Mouse (Mus musculus): Measurements from ENCODE around the gene OR5BS1P. TPM values are rescaled to one million over a fixed set of nuclear protein-coding genes. Genes with fewer than 3 reads are reported as not detected.

OR5BS1P gene
- polyA plus RNA-seq, 1 experiment: not detected

GRCm38 (mm10) chr15:98475382-98475781 is 5.7 kb downstream of the OR5BS1P start:
- peaks cover 26% of the 10 kb centered on the region for H3K27me3 ChIP-seq (replicated peaks)

GRCm38 (mm10) chr15:98476281-98476680 is 6.6 kb downstream of the OR5BS1P start:
- Histone ChIP-seq H3K4me1 (peaks cover 53% of the 10 kb centered on the region), H3K9me3 (no peaks in the 10 kb centered on the region), H3K27me3 (replicated peaks) (peaks cover 18% of the 10 kb centered on the region), H3K36me3 (replicated peaks; ENCODE audit: low read length) (no peaks in the 10 kb centered on the region), H3K4me3 (replicated peaks) (peak overlapping the region; percentile 77)
- TF ChIP-seq FLI1 (IDR thresholded peaks at IDR 0.05; ENCODE audit: low read length) (no peak), GATA1 (IDR thresholded peaks at IDR 0.05; ENCODE audit: borderline replicate concordance, low read length) (no peak)

More at GRCm38 (mm10) chr15:98475382-98475781, 5.7 kb downstream of the OR5BS1P start:
- Histone ChIP-seq H3K9me3 (no peaks in the 10 kb centered on the region), H3K4me3 (replicated peaks) (no peak overlapping the region), H3K36me3 (replicated peaks; ENCODE audit: low read length) (no peaks in the 10 kb centered on the region), H3K4me1 (peaks cover 48% of the 10 kb centered on the region)
- TF ChIP-seq GATA1 (IDR thresholded peaks at IDR 0.05; ENCODE audit: borderline replicate concordance, low read length) (no peak), FLI1 (IDR thresholded peaks at IDR 0.05; ENCODE audit: low read length) (no peak)

GRCm38 (mm10) chr15:98479568-98480102 is 9.9 kb downstream of the OR5BS1P start:
- H3K4me3 ChIP-seq (replicated peaks): no peak overlapping the region
- H3K36me3 ChIP-seq (replicated peaks; ENCODE audit: low read length): no peaks in the 10 kb centered on the region
- peaks cover 74% of the 10 kb centered on the region for H3K4me1 ChIP-seq
- peaks cover 15% of the 10 kb centered on the region for H3K27me3 ChIP-seq (replicated peaks)
- H3K9me3 ChIP-seq: no peaks in the 10 kb centered on the region
- TF ChIP-seq FLI1 (IDR thresholded peaks at IDR 0.05; ENCODE audit: low read length) (no peak), GATA1 (IDR thresholded peaks at IDR 0.05; ENCODE audit: borderline replicate concordance, low read length) (no peak)

- Histone ChIP-seq H3K9me3 (0 out of 2 replicates have a peak, but pooled peaks cover 3% of the 10 kb centered on the region), H3K4me1 (peaks cover 64% of the 10 kb centered on the region), H3K27me3 (replicated peaks) (peaks cover 10% of the 10 kb centered on the region), H3K4me3 (replicated peaks) (no peak within 1 kb of the TSS), H3K36me3 (replicated peaks; ENCODE audit: low read length) (no peaks in the 10 kb centered on the region)
- TF ChIP-seq GATA1 (IDR thresholded peaks at IDR 0.05; ENCODE audit: borderline replicate concordance, low read length): no peak
- TF ChIP-seq FLI1 (IDR thresholded peaks at IDR 0.05; ENCODE audit: low read length): no peak
These were observed 13.0 kb downstream of the OR5BS1P start, which contains the start of gene Lalba for GRCm38 (mm10) chr15:98482701-98483100. TSS of gene Lalba (minus strand) at chr15:98482721.

GRCm38 (mm10) chr15:98483907-98484886 is 14.5 kb downstream of the OR5BS1P start:
- Histone ChIP-seq H3K27me3 (replicated peaks) (peaks cover 14% of the 10 kb centered on the region), H3K4me3 (replicated peaks) (no peak overlapping the region), H3K4me1 (peaks cover 61% of the 10 kb centered on the region), H3K9me3 (peaks cover 13% of the 10 kb centered on the region), H3K36me3 (replicated peaks; ENCODE audit: low read length) (no peaks in the 10 kb centered on the region)
- TF ChIP-seq GATA1 (IDR thresholded peaks at IDR 0.05; ENCODE audit: borderline replicate concordance, low read length): no peak
- TF ChIP-seq FLI1 (IDR thresholded peaks at IDR 0.05; ENCODE audit: low read length): no peak

- no peak for TF ChIP-seq FLI1 (IDR thresholded peaks at IDR 0.05; ENCODE audit: low read length)
- no peak for TF ChIP-seq GATA1 (IDR thresholded peaks at IDR 0.05; ENCODE audit: borderline replicate concordance, low read length)
- H3K27me3 ChIP-seq (replicated peaks): peaks cover 14% of the 10 kb centered on the region
- H3K4me3 ChIP-seq (replicated peaks): no peak overlapping the region
- H3K36me3 ChIP-seq (replicated peaks; ENCODE audit: low read length): no peaks in the 10 kb centered on the region
- H3K9me3 ChIP-seq: peaks cover 19% of the 10 kb centered on the region
- H3K4me1 ChIP-seq: peaks cover 43% of the 10 kb centered on the region
These were observed 16.8 kb downstream of the OR5BS1P start for GRCm38 (mm10) chr15:98486433-98487021.

GRCm38 (mm10) chr15:98491332-98491731 is 21.6 kb downstream of the OR5BS1P start:
- Histone ChIP-seq H3K4me1 (peaks cover 17% of the 10 kb centered on the region), H3K4me3 (replicated peaks) (no peak overlapping the region), H3K27me3 (replicated peaks) (peaks cover 23% of the 10 kb centered on the region), H3K36me3 (replicated peaks; ENCODE audit: low read length) (no peaks in the 10 kb centered on the region), H3K9me3 (peaks cover 23% of the 10 kb centered on the region)
- TF ChIP-seq FLI1 (IDR thresholded peaks at IDR 0.05; ENCODE audit: low read length) (no peak), GATA1 (IDR thresholded peaks at IDR 0.05; ENCODE audit: borderline replicate concordance, low read length) (no peak)

GRCm38 (mm10) chr15:98492102-98492501 is 22.4 kb downstream of the OR5BS1P start, which contains the start of gene Olfr279:
TSS of gene Olfr279 (plus strand) at chr15:98492402.
- no peak within 1 kb of the TSS for H3K4me3 ChIP-seq (replicated peaks)
- H3K9me3 ChIP-seq: peaks cover 23% of the 10 kb centered on the region
- H3K4me1 ChIP-seq: peaks cover 13% of the 10 kb centered on the region
- no peaks in the 10 kb centered on the region for H3K36me3 ChIP-seq (replicated peaks; ENCODE audit: low read length)
- no peak for TF ChIP-seq GATA1 (IDR thresholded peaks at IDR 0.05; ENCODE audit: borderline replicate concordance, low read length)
- TF ChIP-seq FLI1 (IDR thresholded peaks at IDR 0.05; ENCODE audit: low read length): no peak
- peaks cover 23% of the 10 kb centered on the region for H3K27me3 ChIP-seq (replicated peaks)

GRCm38 (mm10) chr15:98497631-98498030 is 27.9 kb downstream of the OR5BS1P start:
- Histone ChIP-seq H3K36me3 (replicated peaks; ENCODE audit: low read length) (no peaks in the 10 kb centered on the region), H3K27me3 (replicated peaks) (peaks cover 47% of the 10 kb centered on the region), H3K9me3 (peaks cover 14% of the 10 kb centered on the region), H3K4me1 (no peaks in the 10 kb centered on the region; the same call in 1 of the 2 replicates), H3K4me3 (replicated peaks) (no peak overlapping the region)
- TF ChIP-seq FLI1 (IDR thresholded peaks at IDR 0.05; ENCODE audit: low read length) (no peak), GATA1 (IDR thresholded peaks at IDR 0.05; ENCODE audit: borderline replicate concordance, low read length) (no peak)

All from megakaryocyte, embryonic 14.5 days (primary cell).